Mouse (Mus musculus): Measurements from ENCODE around the gene 4930442H23Rik. TPM values are rescaled to one million over a fixed set of nuclear protein-coding genes. Genes with fewer than 3 reads are reported as not detected.

The 4930442H23Rik gene
- polyA plus RNA-seq, 1 experiment, result not detected

GRCm38 (mm10) chr10:81145778-81146177, 37.9 kb downstream of the 4930442H23Rik start:
- H3K9me3 ChIP-seq, result no peaks in the 10 kb centered on the region
- peak overlapping the region; percentile 60 for H3K4me3 ChIP-seq (replicated peaks)
- H3K36me3 ChIP-seq (replicated peaks; ENCODE audit: low read length), result peaks cover 95% of the 10 kb centered on the region
- H3K27me3 ChIP-seq (replicated peaks), result no peaks in the 10 kb centered on the region
- peaks cover 93% of the 10 kb centered on the region for H3K4me1 ChIP-seq
- TF ChIP-seq GATA1 (IDR thresholded peaks at IDR 0.05; ENCODE audit: borderline replicate concordance, low read length) (no peak), FLI1 (IDR thresholded peaks at IDR 0.05; ENCODE audit: low read length) (no peak)

- peaks cover 97% of the 10 kb centered on the region for H3K36me3 ChIP-seq (replicated peaks; ENCODE audit: low read length)
- H3K4me1 ChIP-seq, result peaks cover 94% of the 10 kb centered on the region
- no peaks in the 10 kb centered on the region for H3K9me3 ChIP-seq
Measured at GRCm38 (mm10) chr10:81145307-81145706, 38.3 kb downstream of the 4930442H23Rik start.

GRCm38 (mm10) chr10:81144667-81145066, 39.0 kb downstream of the 4930442H23Rik start:
- H3K36me3 ChIP-seq (replicated peaks; ENCODE audit: low read length), result peaks cover 97% of the 10 kb centered on the region
- H3K27me3 ChIP-seq (replicated peaks), result no peaks in the 10 kb centered on the region
- H3K4me3 ChIP-seq (replicated peaks), result peak overlapping the region; percentile 46
- H3K9me3 ChIP-seq, result no peaks in the 10 kb centered on the region
- H3K4me1 ChIP-seq, result peaks cover 94% of the 10 kb centered on the region
- TF ChIP-seq FLI1 (IDR thresholded peaks at IDR 0.05; ENCODE audit: low read length), result no peak
- no peak for TF ChIP-seq GATA1 (IDR thresholded peaks at IDR 0.05; ENCODE audit: borderline replicate concordance, low read length)

More at GRCm38 (mm10) chr10:81145307-81145706, 38.3 kb downstream of the 4930442H23Rik start:
- peak overlapping the region; percentile 53 for H3K4me3 ChIP-seq (replicated peaks)
- no peak for TF ChIP-seq FLI1 (IDR thresholded peaks at IDR 0.05; ENCODE audit: low read length)
- no peak for TF ChIP-seq GATA1 (IDR thresholded peaks at IDR 0.05; ENCODE audit: borderline replicate concordance, low read length)
- no peaks in the 10 kb centered on the region for H3K27me3 ChIP-seq (replicated peaks)

- peaks cover 97% of the 10 kb centered on the region for H3K36me3 ChIP-seq (replicated peaks; ENCODE audit: low read length)
- peak overlapping the region; percentile 62 for H3K4me3 ChIP-seq (replicated peaks)
- peaks cover 99% of the 10 kb centered on the region for H3K4me1 ChIP-seq
- TF ChIP-seq GATA1 (IDR thresholded peaks at IDR 0.05; ENCODE audit: borderline replicate concordance, low read length), result no peak
- TF ChIP-seq FLI1 (IDR thresholded peaks at IDR 0.05; ENCODE audit: low read length), result no peak
- H3K9me3 ChIP-seq, result no peaks in the 10 kb centered on the region
- no peaks in the 10 kb centered on the region for H3K27me3 ChIP-seq (replicated peaks)
Measured at GRCm38 (mm10) chr10:81143845-81144437, 39.7 kb downstream of the 4930442H23Rik start.

GRCm38 (mm10) chr10:81143157-81143633, 40.5 kb downstream of the 4930442H23Rik start:
- Histone ChIP-seq H3K27me3 (replicated peaks) (no peaks in the 10 kb centered on the region), H3K4me1 (peaks cover 96% of the 10 kb centered on the region), H3K9me3 (no peaks in the 10 kb centered on the region), H3K4me3 (replicated peaks) (peak overlapping the region; percentile 18), H3K36me3 (replicated peaks; ENCODE audit: low read length) (peaks cover 92% of the 10 kb centered on the region)
- TF ChIP-seq FLI1 (IDR thresholded peaks at IDR 0.05; ENCODE audit: low read length) (no peak), GATA1 (IDR thresholded peaks at IDR 0.05; ENCODE audit: borderline replicate concordance, low read length) (no peak)

GRCm38 (mm10) chr10:81142551-81142981, 41.1 kb downstream of the 4930442H23Rik start:
- Histone ChIP-seq H3K36me3 (replicated peaks; ENCODE audit: low read length) (peaks cover 85% of the 10 kb centered on the region), H3K4me3 (replicated peaks) (peak overlapping the region; percentile 64), H3K4me1 (peaks cover 89% of the 10 kb centered on the region)

GRCm38 (mm10) chr10:81141455-81142210, 42.0 kb downstream of the 4930442H23Rik start:
- Histone ChIP-seq H3K9me3 (no peaks in the 10 kb centered on the region), H3K27me3 (replicated peaks) (no peaks in the 10 kb centered on the region), H3K36me3 (replicated peaks; ENCODE audit: low read length) (peaks cover 76% of the 10 kb centered on the region), H3K4me1 (peaks cover 80% of the 10 kb centered on the region), H3K4me3 (replicated peaks) (peak overlapping the region; percentile 98)
- TF ChIP-seq GATA1 (IDR thresholded peaks at IDR 0.05; ENCODE audit: borderline replicate concordance, low read length) (no peak), FLI1 (IDR thresholded peaks at IDR 0.05; ENCODE audit: low read length) (no peak)

More at GRCm38 (mm10) chr10:81142551-81142981, 41.1 kb downstream of the 4930442H23Rik start:
- Histone ChIP-seq H3K27me3 (replicated peaks) (no peaks in the 10 kb centered on the region), H3K9me3 (no peaks in the 10 kb centered on the region)
- TF ChIP-seq GATA1 (IDR thresholded peaks at IDR 0.05; ENCODE audit: borderline replicate concordance, low read length), result no peak

GRCm38 (mm10) chr10:81140717-81141454, 42.8 kb downstream of the 4930442H23Rik start:
- peaks cover 68% of the 10 kb centered on the region for H3K36me3 ChIP-seq (replicated peaks; ENCODE audit: low read length)
- no peaks in the 10 kb centered on the region for H3K9me3 ChIP-seq
- peaks cover 72% of the 10 kb centered on the region for H3K4me1 ChIP-seq
- H3K4me3 ChIP-seq (replicated peaks), result peak overlapping the region; percentile 98
- TF ChIP-seq GATA1 (IDR thresholded peaks at IDR 0.05; ENCODE audit: borderline replicate concordance, low read length) (no peak), FLI1 (IDR thresholded peaks at IDR 0.05; ENCODE audit: low read length) (no peak)
- no peaks in the 10 kb centered on the region for H3K27me3 ChIP-seq (replicated peaks)

- H3K4me3 ChIP-seq (replicated peaks), result peak overlapping the region; percentile 98
- H3K27me3 ChIP-seq (replicated peaks), result no peaks in the 10 kb centered on the region
- TF ChIP-seq GATA1 (IDR thresholded peaks at IDR 0.05; ENCODE audit: borderline replicate concordance, low read length), result no peak
- no peak for TF ChIP-seq FLI1 (IDR thresholded peaks at IDR 0.05; ENCODE audit: low read length)
- peaks cover 60% of the 10 kb centered on the region for H3K36me3 ChIP-seq (replicated peaks; ENCODE audit: low read length)
- H3K9me3 ChIP-seq, result no peaks in the 10 kb centered on the region
- peaks cover 72% of the 10 kb centered on the region for H3K4me1 ChIP-seq
Measured at GRCm38 (mm10) chr10:81140005-81140404, 43.6 kb downstream of the 4930442H23Rik start.

Measured in megakaryocyte, embryonic 14.5 days (primary cell).